Mouse (Mus musculus) forebrain, embryonic 13.5 days (tissue): ENCODE measurements at regions not wholly inside any gene's neighbourhood (a gene's known extent, or its start where the extent isn't known, plus 50 kb on each side); places are given as distances from the start of the nearest gene placed in this dataset.

Experiments used
- ATAC-seq: fragments of 200-750 bp; cut with Nextera tagmentation; 2 replicates; pipeline ENCODE4 v1.8.0; 2017
- H3K27ac ChIP-seq: fragments of 300-500 bp; sonication (generic); 2 replicates; pipeline ENCODE4 v1.5.1; 2015; ENCODE audit warnings: inconsistent platforms, mild to moderate bottlenecking, moderate library complexity
- H3K27me3 ChIP-seq: fragments of 300-500 bp; sonication (generic); 2 replicates; pipeline ENCODE4 v1.6.1; 2015; ENCODE audit warnings: mild to moderate bottlenecking, inconsistent platforms
- H3K36me3 ChIP-seq: fragments of 300-500 bp; sonication (generic); 2 replicates; pipeline ENCODE4 v1.6.1; 2015; ENCODE audit warnings: mild to moderate bottlenecking, inconsistent platforms; ENCODE audit not compliant: poor library complexity, severe bottlenecking
- H3K4me1 ChIP-seq: fragments of 300-500 bp; sonication (generic); 2 replicates; pipeline ENCODE4 v1.6.1; 2015; ENCODE audit warnings: inconsistent platforms
- H3K4me2 ChIP-seq: fragments of 300-500 bp; sonication (generic); 2 replicates; pipeline ENCODE4 v1.6.1; 2015; ENCODE audit warnings: inconsistent platforms, mild to moderate bottlenecking, moderate library complexity
- H3K4me3 ChIP-seq: fragments of 300-500 bp; sonication (generic); 2 replicates; pipeline ENCODE4 v1.5.1; 2015; ENCODE audit warnings: mild to moderate bottlenecking, inconsistent platforms
- H3K9ac ChIP-seq: fragments of 300-500 bp; sonication (generic); 2 replicates; pipeline ENCODE4 v1.6.1; 2015; ENCODE audit warnings: mild to moderate bottlenecking, inconsistent platforms
- H3K9me3 ChIP-seq: fragments of 300-500 bp; sonication (generic); replicated peaks from 2 replicates; pipeline ENCODE4 v1.6.1; 2016; ENCODE audit warnings: inconsistent platforms
- WGBS: fragments of 180-500 bp; shearing (Covaris S2); methylation state at CpG from one replicate; pipeline ENCODE4 v1.1.7; 2015; 5-methylcytosine and 5-hydroxymethylcytosine counted together

DNA sequence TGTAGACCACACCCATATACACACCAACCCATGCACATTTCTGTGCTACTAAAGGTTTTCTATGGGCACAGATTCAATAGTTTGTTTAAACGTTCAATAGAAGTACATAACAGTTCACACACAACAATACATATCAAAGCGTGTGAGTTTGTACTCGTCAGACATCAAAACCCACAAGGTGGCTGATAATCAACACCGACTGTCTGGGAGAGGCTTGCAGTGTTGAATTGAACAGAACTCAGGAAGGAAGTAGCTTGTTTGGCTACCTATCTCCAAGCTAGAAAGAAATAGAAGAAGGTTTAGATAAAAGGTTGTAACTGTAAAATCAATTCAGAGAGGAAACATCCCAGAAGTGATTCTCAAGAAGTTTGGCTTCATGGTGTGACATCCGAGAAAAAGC is 118.9 kb upstream of the Klf3 start:
- Histone ChIP-seq H3K9me3 (peaks cover 4% of the 10 kb centered on the region), H3K4me2 (no peak overlapping the region), H3K4me1 (no peaks in the 10 kb centered on the region), H3K27me3 (no peaks in the 10 kb centered on the region), H3K9ac (no peak overlapping the region), H3K36me3 (no peaks in the 10 kb centered on the region), H3K27ac (no peak overlapping the region), H3K4me3 (no peak overlapping the region)
- 88% methylated on average over 5 of the region's 5 CpGs for WGBS
- no peak for ATAC-seq

DNA sequence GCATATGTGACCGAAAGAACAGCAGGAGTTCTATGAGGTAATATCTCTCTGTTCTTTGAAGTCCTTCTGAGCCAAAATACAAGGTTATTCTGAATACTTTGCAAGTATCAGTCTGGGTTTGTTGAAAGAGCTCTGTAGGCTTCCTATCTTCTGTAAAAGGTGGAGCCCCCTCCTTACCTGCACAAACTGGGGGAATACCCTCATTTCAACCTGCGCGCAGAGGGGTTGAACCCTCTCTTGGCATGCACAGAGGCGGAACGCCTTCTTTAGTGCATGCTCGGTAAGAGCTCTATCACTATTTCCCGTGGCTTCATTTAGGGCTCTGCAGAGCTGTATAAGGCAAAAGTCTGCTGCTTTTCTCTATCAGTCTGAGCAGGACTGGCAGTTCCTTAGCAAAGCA is 113.0 kb upstream of the Klf3 start:
- 73% methylated on average over 7 of the region's 7 CpGs for WGBS
- H3K27ac ChIP-seq = no peak overlapping the region

DNA sequence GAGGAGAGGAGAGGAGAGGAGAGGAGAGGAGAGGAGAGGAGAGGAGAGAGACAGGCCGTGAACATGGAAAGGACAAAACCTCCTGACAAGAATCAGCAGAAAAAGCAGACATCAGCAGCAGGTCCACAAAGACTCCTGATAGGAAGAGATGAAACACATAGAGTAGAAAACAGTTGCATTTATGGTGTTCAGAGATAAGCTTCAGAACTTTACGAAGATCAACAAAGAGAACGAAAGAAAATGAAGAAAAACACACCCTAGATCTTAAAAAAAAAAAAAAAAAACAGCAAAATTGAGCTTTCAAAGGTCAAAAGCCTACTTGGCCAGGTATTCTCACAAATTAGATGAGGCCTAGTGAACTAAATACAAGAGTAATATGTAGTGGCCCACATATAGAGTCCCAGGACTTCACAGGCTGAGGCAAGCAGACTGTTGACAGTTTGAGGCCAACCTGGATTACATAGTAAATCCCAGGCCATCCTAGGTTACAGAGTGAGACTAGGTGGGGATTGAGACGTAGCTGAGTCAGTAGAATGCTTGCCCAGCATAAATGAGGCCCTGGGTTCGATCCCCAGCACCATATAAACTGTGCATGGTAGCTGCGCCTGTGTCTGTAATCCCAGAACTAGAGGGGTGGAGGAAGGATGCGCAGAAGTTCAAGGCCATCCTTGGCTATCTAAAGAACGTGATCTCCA is 111.6 kb upstream of the Klf3 start:
- no peaks in the 10 kb centered on the region for H3K27me3 ChIP-seq
- no peaks in the 10 kb centered on the region for H3K36me3 ChIP-seq
- H3K9ac ChIP-seq = no peak overlapping the region
- H3K27ac ChIP-seq = no peak overlapping the region
- H3K4me3 ChIP-seq = no peak overlapping the region
- WGBS = 96% methylated on average over 8 of the region's 8 CpGs
- ATAC-seq = no peak
- peaks cover 4% of the 10 kb centered on the region for H3K9me3 ChIP-seq
- no peak overlapping the region for H3K4me2 ChIP-seq
- 0 out of 2 replicates have a peak, but pooled peaks cover 5% of the 10 kb centered on the region for H3K4me1 ChIP-seq

More for the DNA sequence above, 113.0 kb upstream of the Klf3 start:
- no peaks in the 10 kb centered on the region for H3K36me3 ChIP-seq
- peaks cover 4% of the 10 kb centered on the region for H3K9me3 ChIP-seq
- no peak overlapping the region for H3K4me2 ChIP-seq
- no peaks in the 10 kb centered on the region for H3K27me3 ChIP-seq
- no peak overlapping the region for H3K4me3 ChIP-seq
- H3K4me1 ChIP-seq = 0 out of 2 replicates have a peak, but pooled peaks cover 5% of the 10 kb centered on the region
- no peak for ATAC-seq
- H3K9ac ChIP-seq = no peak overlapping the region

DNA sequence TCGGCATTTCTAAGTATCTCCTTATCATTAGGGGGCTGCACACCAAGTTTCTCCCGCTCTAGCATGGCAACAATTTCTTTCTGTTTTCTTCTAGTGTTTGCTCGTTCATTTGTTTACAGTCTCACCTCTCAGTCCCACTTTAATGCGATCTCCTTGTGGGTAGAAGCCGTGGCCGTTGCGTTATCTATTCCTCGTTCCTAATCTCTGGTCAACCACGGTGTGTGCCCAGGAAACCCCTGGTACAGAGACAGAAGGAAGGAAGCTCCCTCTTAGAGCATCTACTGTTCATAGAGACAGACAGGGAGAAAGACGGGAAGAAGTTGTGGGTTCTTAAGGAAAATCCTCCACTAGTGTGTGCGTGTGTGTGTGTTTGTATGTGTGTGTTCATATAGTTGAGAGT is 110.9 kb upstream of the Klf3 start:
- Histone ChIP-seq H3K36me3 (no peaks in the 10 kb centered on the region), H3K4me3 (no peak overlapping the region), H3K9ac (no peak overlapping the region), H3K27me3 (no peaks in the 10 kb centered on the region), H3K4me2 (no peak overlapping the region), H3K27ac (no peak overlapping the region), H3K9me3 (no peaks in the 10 kb centered on the region), H3K4me1 (0 out of 2 replicates have a peak, but pooled peaks cover 5% of the 10 kb centered on the region)
- ATAC-seq = no peak
- WGBS = 94% methylated on average over 11 of the region's 11 CpGs

DNA sequence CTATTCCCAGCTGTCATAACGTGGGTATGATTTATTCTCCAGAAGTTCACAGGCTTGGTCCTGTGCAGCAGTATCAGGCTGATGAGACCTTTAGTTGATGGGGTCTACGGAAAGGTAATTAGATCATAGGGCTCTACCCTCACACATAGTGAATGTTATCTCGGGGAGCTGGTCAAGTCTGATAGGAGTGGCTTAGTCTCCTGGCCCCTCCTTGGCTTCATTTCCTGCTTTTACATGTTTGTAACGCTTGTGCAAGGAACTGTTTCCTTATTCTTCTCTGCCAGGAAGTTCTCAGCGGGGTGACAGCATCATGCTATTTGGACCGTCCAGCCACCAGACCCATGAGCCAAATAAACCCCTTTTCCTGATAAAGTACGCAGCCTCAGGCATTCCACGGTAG is 109.6 kb upstream of the Klf3 start:
- H3K4me1 ChIP-seq = 0 out of 2 replicates have a peak, but pooled peaks cover 5% of the 10 kb centered on the region
- no peaks in the 10 kb centered on the region for H3K9me3 ChIP-seq
- no peak for ATAC-seq
- no peak overlapping the region for H3K4me2 ChIP-seq
- H3K9ac ChIP-seq = no peak overlapping the region
- 89% methylated on average over 8 of the region's 8 CpGs for WGBS
- H3K4me3 ChIP-seq = no peak overlapping the region
- H3K27ac ChIP-seq = no peak overlapping the region
- H3K27me3 ChIP-seq = no peaks in the 10 kb centered on the region
- no peaks in the 10 kb centered on the region for H3K36me3 ChIP-seq

DNA sequence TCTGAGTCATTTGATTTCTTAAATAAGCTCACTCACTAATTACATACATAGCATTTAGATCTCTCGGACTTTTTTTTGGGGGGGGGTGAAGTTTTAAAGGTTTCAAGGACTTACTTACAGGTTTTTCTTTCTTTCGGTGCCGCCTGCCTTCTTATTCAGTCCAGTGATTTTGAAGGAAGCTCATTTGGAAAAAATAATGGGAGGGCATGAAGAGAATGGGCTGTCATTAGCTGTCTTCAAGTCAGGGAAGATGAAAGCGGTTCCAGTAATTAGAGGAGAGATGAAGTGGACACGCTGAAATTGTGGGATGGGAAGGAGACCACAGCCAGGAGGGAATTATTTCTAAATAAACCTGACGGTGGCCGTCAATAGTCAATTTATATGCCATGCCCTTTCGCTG is 108.6 kb upstream of the Klf3 start:
- Histone ChIP-seq H3K9ac (no peak overlapping the region), H3K36me3 (no peaks in the 10 kb centered on the region), H3K9me3 (no peaks in the 10 kb centered on the region), H3K27me3 (no peaks in the 10 kb centered on the region), H3K4me3 (no peak overlapping the region), H3K4me2 (no peak overlapping the region), H3K27ac (no peak overlapping the region), H3K4me1 (0 out of 2 replicates have a peak, but pooled peaks cover 5% of the 10 kb centered on the region)
- WGBS = 26% methylated on average over 8 of the region's 8 CpGs
- no peak for ATAC-seq

DNA sequence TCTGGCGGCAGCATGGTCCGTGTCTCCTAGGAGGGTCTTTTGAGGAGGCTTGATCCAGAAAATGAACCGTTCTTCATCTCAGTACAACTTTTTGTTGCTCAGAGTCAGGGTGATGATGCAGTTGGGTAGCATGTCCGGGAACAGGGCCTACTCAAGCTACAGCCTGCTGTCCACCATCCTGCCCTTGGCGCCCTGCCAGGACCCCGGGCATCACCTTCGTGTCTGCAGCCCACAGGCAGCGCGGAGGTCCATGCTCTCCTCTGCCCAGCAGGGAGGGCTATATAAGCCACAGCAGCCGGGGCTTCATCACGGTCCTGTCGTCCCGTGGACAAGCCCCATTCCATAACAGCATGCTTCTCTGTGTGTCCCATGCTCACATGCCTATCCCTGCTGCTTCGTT is 107.1 kb upstream of the Klf3 start:
- no peak overlapping the region for H3K27ac ChIP-seq
- H3K9ac ChIP-seq = no peak overlapping the region
- H3K27me3 ChIP-seq = no peaks in the 10 kb centered on the region
- 0 out of 2 replicates have a peak, but pooled peaks cover 5% of the 10 kb centered on the region for H3K4me1 ChIP-seq
- no peaks in the 10 kb centered on the region for H3K36me3 ChIP-seq
- no peaks in the 10 kb centered on the region for H3K9me3 ChIP-seq
- WGBS = 88% methylated on average over 14 of the region's 14 CpGs
- H3K4me3 ChIP-seq = no peak overlapping the region
- H3K4me2 ChIP-seq = no peak overlapping the region
- no peak for ATAC-seq

DNA sequence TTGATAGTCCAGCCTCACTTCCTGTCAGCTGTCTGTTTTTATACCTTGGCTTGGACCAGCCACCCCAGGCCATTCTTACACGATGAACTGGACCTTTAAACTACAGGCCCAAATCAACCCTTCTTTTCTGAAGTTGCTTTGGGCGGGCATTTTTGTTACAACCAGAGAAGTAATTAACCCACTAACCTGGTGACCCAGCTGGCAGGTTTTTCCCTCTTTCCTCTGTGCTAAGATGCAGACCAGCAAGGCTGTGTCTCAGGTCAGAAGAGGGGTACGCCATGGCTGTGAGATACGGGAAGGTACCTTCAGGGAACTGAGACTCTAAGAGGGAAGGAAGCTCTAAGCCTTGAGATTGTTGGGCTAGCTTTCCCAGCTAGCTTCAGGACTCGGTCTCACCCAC is 105.7 kb upstream of the Klf3 start:
- Histone ChIP-seq H3K4me1 (peaks cover 16% of the 10 kb centered on the region), H3K27ac (no peak overlapping the region), H3K9me3 (no peaks in the 10 kb centered on the region), H3K27me3 (no peaks in the 10 kb centered on the region), H3K9ac (no peak overlapping the region), H3K4me2 (no peak overlapping the region), H3K4me3 (no peak overlapping the region), H3K36me3 (no peaks in the 10 kb centered on the region)
- 91% methylated on average over 5 of the region's 5 CpGs for WGBS
- no peak for ATAC-seq

DNA sequence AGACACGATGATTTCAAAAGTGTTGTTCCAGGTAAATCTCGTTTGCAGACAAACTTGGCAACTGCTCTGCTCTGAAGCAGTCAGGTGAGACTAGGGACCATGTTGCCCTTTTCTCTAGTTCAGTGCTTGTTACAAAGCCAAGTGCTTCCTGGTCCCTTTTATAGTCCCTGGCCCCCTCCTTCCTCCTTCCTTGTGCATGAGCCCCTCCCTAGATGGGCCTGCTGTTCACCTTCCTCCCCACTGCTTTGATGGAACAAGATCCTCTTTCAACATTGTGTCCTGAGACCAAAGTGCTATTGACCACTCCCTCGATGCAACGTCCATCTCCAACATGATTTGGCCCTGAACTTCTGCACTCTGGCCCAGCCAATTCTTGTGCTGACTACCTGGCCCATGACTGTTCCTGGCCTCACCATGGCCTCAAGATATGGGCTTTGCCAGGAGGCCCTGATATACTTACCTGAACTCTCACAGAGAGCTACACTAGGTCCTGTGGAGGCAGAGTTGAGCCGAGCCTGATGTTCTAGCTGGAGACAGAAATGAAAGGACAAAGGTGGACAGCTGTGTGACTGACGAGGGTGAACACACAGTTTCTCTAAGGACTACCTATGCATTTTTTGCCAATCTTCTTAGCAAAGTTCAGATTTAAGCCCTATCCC is 104.6 kb upstream of the Klf3 start:
- no peak for ATAC-seq
- Histone ChIP-seq H3K9me3 (no peaks in the 10 kb centered on the region), H3K4me1 (peaks cover 24% of the 10 kb centered on the region), H3K27ac (no peak overlapping the region), H3K27me3 (no peaks in the 10 kb centered on the region), H3K4me3 (no peak overlapping the region), H3K36me3 (no peaks in the 10 kb centered on the region), H3K9ac (no peak overlapping the region), H3K4me2 (no peak overlapping the region)
- 89% methylated on average over 6 of the region's 6 CpGs for WGBS

DNA sequence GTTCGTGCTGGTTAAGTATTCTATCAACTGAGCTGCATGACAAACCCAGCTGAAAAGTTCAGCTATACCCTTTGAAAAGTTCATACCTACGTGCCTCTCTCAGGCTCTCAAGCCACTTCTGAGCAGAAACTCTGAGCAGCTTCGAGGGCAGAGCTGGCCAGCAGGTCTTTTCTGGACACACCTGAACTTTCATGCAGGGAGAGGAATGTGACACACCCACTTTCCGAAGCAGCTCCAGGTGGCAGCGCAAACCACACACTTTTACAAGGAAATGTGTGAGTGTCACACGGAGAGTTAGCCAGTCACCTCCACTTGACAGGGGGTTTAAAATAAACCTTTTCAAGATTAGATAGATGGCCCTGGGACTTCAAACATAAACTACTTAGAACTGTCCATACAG is 103.2 kb upstream of the Klf3 start:
- Histone ChIP-seq H3K4me1 (peaks cover 30% of the 10 kb centered on the region), H3K4me2 (no peak overlapping the region), H3K27me3 (no peaks in the 10 kb centered on the region), H3K9ac (no peak overlapping the region), H3K9me3 (no peaks in the 10 kb centered on the region), H3K36me3 (no peaks in the 10 kb centered on the region), H3K4me3 (no peak overlapping the region), H3K27ac (no peak overlapping the region)
- ATAC-seq = no peak
- WGBS = 90% methylated on average over 6 of the region's 6 CpGs

DNA sequence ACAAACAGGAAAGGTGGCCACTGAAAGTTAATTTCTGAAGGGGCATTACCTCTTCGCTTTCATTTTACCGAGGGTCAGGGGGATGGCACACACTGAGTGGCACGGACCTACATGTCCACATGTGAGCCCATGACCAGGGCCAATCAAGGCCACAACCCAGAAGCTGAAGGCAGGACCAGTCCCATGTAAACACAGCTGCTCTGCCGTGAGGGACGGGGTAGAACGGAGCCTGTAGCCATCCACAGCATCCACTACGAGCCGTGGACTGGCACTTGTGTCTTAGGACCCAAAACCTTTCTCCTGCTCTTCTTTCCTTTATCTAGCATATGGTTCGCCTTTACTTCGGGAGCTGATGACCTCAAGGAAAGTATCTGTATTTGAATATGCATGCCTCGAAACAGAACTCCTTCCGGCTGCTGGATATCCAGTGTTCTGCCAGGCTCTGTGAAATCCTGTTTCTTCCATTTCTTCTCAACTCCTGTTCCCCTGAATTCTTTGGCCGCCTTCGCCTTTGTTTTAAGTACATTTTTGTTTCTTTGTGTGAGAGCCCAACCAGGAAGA is 101.9 kb upstream of the Klf3 start:
- 0 out of 2 replicates have a peak overlapping the region, but pooled peaks have one; percentile 15 for H3K4me2 ChIP-seq
- H3K9me3 ChIP-seq = no peaks in the 10 kb centered on the region
- peak overlapping the region; percentile 78 for H3K27ac ChIP-seq
- H3K36me3 ChIP-seq = no peaks in the 10 kb centered on the region
- no peak overlapping the region for H3K4me3 ChIP-seq
- 61% methylated on average over 14 of the region's 14 CpGs for WGBS
- H3K9ac ChIP-seq = no peak overlapping the region
- peaks cover 30% of the 10 kb centered on the region for H3K4me1 ChIP-seq
- 0 out of 2 replicates have a peak, but pooled peaks have one; percentile 13 for ATAC-seq
- no peaks in the 10 kb centered on the region for H3K27me3 ChIP-seq

DNA sequence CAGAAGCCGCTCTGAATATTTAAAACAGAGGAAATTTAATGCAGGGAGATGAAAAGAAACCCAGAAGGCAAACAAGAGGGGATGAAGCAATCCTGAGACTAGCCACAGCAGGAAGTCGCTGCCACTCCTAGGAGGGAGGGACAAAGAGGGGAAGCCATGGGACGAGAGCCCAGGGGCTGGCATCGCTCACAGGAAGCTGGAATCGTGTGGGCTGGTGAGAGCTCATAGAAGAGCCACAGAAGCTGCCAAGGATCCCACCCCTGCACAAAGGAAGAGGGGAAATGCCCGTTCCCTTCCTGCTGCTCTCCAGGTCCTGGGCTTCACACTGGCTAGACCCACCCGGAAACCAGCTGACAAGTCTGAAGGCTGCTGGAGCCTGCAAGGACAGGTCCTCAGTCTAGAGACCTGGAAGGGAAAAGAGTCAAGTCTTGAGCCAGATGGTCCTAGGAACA is 101.4 kb upstream of the Klf3 start:
- H3K9ac ChIP-seq = peak overlapping the region; percentile 47; the same call in 1 of the 2 replicates
- peak overlapping the region; percentile 78 for H3K27ac ChIP-seq
- 16% methylated on average over 7 of the region's 7 CpGs for WGBS
- no peaks in the 10 kb centered on the region for H3K9me3 ChIP-seq
- ATAC-seq = peak; percentile 72
- peaks cover 30% of the 10 kb centered on the region for H3K4me1 ChIP-seq
- no peaks in the 10 kb centered on the region for H3K27me3 ChIP-seq
- H3K36me3 ChIP-seq = no peaks in the 10 kb centered on the region
- no peak overlapping the region for H3K4me3 ChIP-seq
- H3K4me2 ChIP-seq = 0 out of 2 replicates have a peak overlapping the region, but pooled peaks have one; percentile 15
